Mouse (Mus musculus) kidney, embryonic 15.5 days (tissue): ENCODE measurements around the gene Msantd1. TPM values are rescaled to one million over a fixed set of nuclear protein-coding genes. Genes with fewer than 3 reads are reported as not detected.

ENCODE experiments used
- ATAC-seq: fragments of 200-750 bp; cut with Nextera tagmentation; replicated peaks from 2 replicates; pipeline ENCODE4 v1.8.0; 2017; ENCODE audit warnings: moderate TSS enrichment; ENCODE audit not compliant: low FRiP score
- H3K27ac ChIP-seq: fragments of 300-500 bp; sonication (generic); 2 replicates; pipeline ENCODE4 v1.5.1; 2015; ENCODE audit warnings: mild to moderate bottlenecking, inconsistent platforms
- H3K27me3 ChIP-seq: fragments of 300-500 bp; sonication (generic); 2 replicates; pipeline ENCODE4 v1.6.1; 2015; ENCODE audit warnings: inconsistent platforms
- H3K36me3 ChIP-seq: fragments of 300-500 bp; sonication (generic); 2 replicates; pipeline ENCODE4 v1.6.1; 2015; ENCODE audit warnings: inconsistent platforms
- H3K4me1 ChIP-seq: fragments of 300-500 bp; sonication (generic); 2 replicates; pipeline ENCODE4 v1.6.1; 2015; ENCODE audit warnings: inconsistent platforms
- H3K4me2 ChIP-seq: fragments of 300-500 bp; sonication (generic); 2 replicates; pipeline ENCODE4 v1.6.1; 2015; ENCODE audit warnings: moderate library complexity, mild to moderate bottlenecking, inconsistent platforms
- H3K4me3 ChIP-seq: fragments of 300-500 bp; sonication (generic); replicated peaks from 2 replicates; pipeline ENCODE4 v1.5.1; 2015; ENCODE audit warnings: mild to moderate bottlenecking, inconsistent platforms
- H3K9ac ChIP-seq: fragments of 300-500 bp; sonication (generic); 2 replicates; pipeline ENCODE4 v1.6.1; 2015; ENCODE audit warnings: mild to moderate bottlenecking, inconsistent platforms
- H3K9me3 ChIP-seq: fragments of 300-500 bp; sonication (generic); replicated peaks from 2 replicates; pipeline ENCODE4 v1.6.1; 2016; ENCODE audit warnings: inconsistent platforms
- WGBS: fragments of 180-500 bp; shearing (Covaris S2); methylation state at CpG from one replicate; pipeline ENCODE4 v1.1.7; 2015; ENCODE audit warnings: mixed read lengths; 5-methylcytosine and 5-hydroxymethylcytosine counted together
- polyA plus RNA-seq: library from polyadenylated mRNA; unstranded; fragments of >200 nt; fragmentation: Nextera tagmentation; extraction: Ambion mirVana; gene quantifications from 2 replicates; pipeline ENCODE4 v1.2.1, GENCODE M21; 2015

Msantd1 gene
- polyA plus RNA-seq, 1 experiment from 2014 or later: 0.68 TPM

- no peaks in the 10 kb centered on the region for H3K4me1 ChIP-seq
- no peak overlapping the region for H3K4me2 ChIP-seq
- no peak overlapping the region for H3K4me3 ChIP-seq
- WGBS: 81% methylated on average over 9 of the region's 9 CpGs
- no peak for ATAC-seq
- peaks cover 58% of the 10 kb centered on the region for H3K36me3 ChIP-seq
- no peaks in the 10 kb centered on the region for H3K27me3 ChIP-seq
- no peaks in the 10 kb centered on the region for H3K9me3 ChIP-seq
- H3K27ac ChIP-seq: no peak overlapping the region
- no peak overlapping the region for H3K9ac ChIP-seq
Measured at GRCm38 (mm10) chr5:34908726-34909633, 1.2 kb downstream of the Msantd1 start.

- no peak for ATAC-seq
- Histone ChIP-seq H3K4me1 (no peaks in the 10 kb centered on the region), H3K27ac (no peak overlapping the region), H3K9ac (no peak overlapping the region), H3K36me3 (peaks cover 49% of the 10 kb centered on the region), H3K9me3 (no peaks in the 10 kb centered on the region), H3K27me3 (no peaks in the 10 kb centered on the region), H3K4me3 (no peak overlapping the region), H3K4me2 (no peak overlapping the region)
- 97% methylated on average over 1 of the region's 1 CpGs for WGBS
Measured at GRCm38 (mm10) chr5:34909634-34910503, 2.1 kb downstream of the Msantd1 start.

GRCm38 (mm10) chr5:34910504-34910815, 2.6 kb downstream of the Msantd1 start:
- no peak overlapping the region for H3K4me2 ChIP-seq
- H3K9ac ChIP-seq: no peak overlapping the region
- no peaks in the 10 kb centered on the region for H3K9me3 ChIP-seq
- H3K27ac ChIP-seq: no peak overlapping the region
- H3K4me1 ChIP-seq: no peaks in the 10 kb centered on the region
- H3K27me3 ChIP-seq: no peaks in the 10 kb centered on the region
- no peak overlapping the region for H3K4me3 ChIP-seq
- WGBS: 91% methylated on average over 4 of the region's 4 CpGs
- ATAC-seq: no peak
- peaks cover 44% of the 10 kb centered on the region for H3K36me3 ChIP-seq

GRCm38 (mm10) chr5:34915801-34916200, 8.0 kb downstream of the Msantd1 start:
- Histone ChIP-seq H3K36me3 (0 out of 2 replicates have a peak, but pooled peaks cover 3% of the 10 kb centered on the region), H3K4me1 (no peaks in the 10 kb centered on the region), H3K9ac (no peak overlapping the region), H3K27ac (no peak overlapping the region), H3K9me3 (no peaks in the 10 kb centered on the region), H3K4me3 (no peak overlapping the region), H3K4me2 (no peak overlapping the region), H3K27me3 (no peaks in the 10 kb centered on the region)
- ATAC-seq: no peak
- WGBS: 12% methylated on average over 1 of the region's 1 CpGs

GRCm38 (mm10) chr5:34917234-34917655, 9.4 kb downstream of the Msantd1 start:
- ATAC-seq: no peak
- no peak overlapping the region for H3K9ac ChIP-seq
- H3K4me1 ChIP-seq: no peaks in the 10 kb centered on the region
- no peaks in the 10 kb centered on the region for H3K27me3 ChIP-seq
- no peaks in the 10 kb centered on the region for H3K9me3 ChIP-seq
- 67% methylated on average over 10 of the region's 10 CpGs for WGBS
- no peak overlapping the region for H3K4me3 ChIP-seq
- H3K27ac ChIP-seq: no peak overlapping the region
- no peaks in the 10 kb centered on the region; the same call in 1 of the 2 replicates for H3K36me3 ChIP-seq
- H3K4me2 ChIP-seq: no peak overlapping the region

- Histone ChIP-seq H3K4me1 (no peaks in the 10 kb centered on the region), H3K9ac (no peak overlapping the region), H3K27ac (no peak overlapping the region), H3K9me3 (no peaks in the 10 kb centered on the region), H3K4me2 (no peak overlapping the region), H3K36me3 (peaks cover 7% of the 10 kb centered on the region), H3K27me3 (no peaks in the 10 kb centered on the region), H3K4me3 (no peak overlapping the region)
- WGBS: 86% methylated on average over 3 of the region's 3 CpGs
- no peak for ATAC-seq
Measured at GRCm38 (mm10) chr5:34918785-34919184, 11.0 kb downstream of the Msantd1 start.

GRCm38 (mm10) chr5:34922531-34922930, 14.7 kb downstream of the Msantd1 start:
- 39% methylated on average over 6 of the region's 6 CpGs for WGBS

GRCm38 (mm10) chr5:34923920-34924319, 16.1 kb downstream of the Msantd1 start:
- no peak overlapping the region for H3K4me3 ChIP-seq
- no peak overlapping the region for H3K9ac ChIP-seq
- WGBS: 96% methylated on average over 4 of the region's 4 CpGs
- H3K4me2 ChIP-seq: no peak overlapping the region
- H3K4me1 ChIP-seq: no peaks in the 10 kb centered on the region
- peaks cover 14% of the 10 kb centered on the region for H3K36me3 ChIP-seq
- H3K9me3 ChIP-seq: no peaks in the 10 kb centered on the region
- no peak overlapping the region for H3K27ac ChIP-seq
- no peak for ATAC-seq
- no peaks in the 10 kb centered on the region for H3K27me3 ChIP-seq

More at GRCm38 (mm10) chr5:34922531-34922930, 14.7 kb downstream of the Msantd1 start:
- H3K4me1 ChIP-seq: no peaks in the 10 kb centered on the region
- H3K36me3 ChIP-seq: peaks cover 14% of the 10 kb centered on the region
- no peak overlapping the region for H3K4me2 ChIP-seq
- H3K9ac ChIP-seq: no peak overlapping the region
- no peak overlapping the region for H3K4me3 ChIP-seq
- H3K27ac ChIP-seq: no peak overlapping the region
- ATAC-seq: no peak
- no peaks in the 10 kb centered on the region for H3K27me3 ChIP-seq
- H3K9me3 ChIP-seq: no peaks in the 10 kb centered on the region

- no peaks in the 10 kb centered on the region for H3K9me3 ChIP-seq
- H3K9ac ChIP-seq: no peak overlapping the region
- no peak overlapping the region for H3K4me3 ChIP-seq
- peaks cover 14% of the 10 kb centered on the region for H3K36me3 ChIP-seq
- no peaks in the 10 kb centered on the region for H3K4me1 ChIP-seq
- no peaks in the 10 kb centered on the region for H3K27me3 ChIP-seq
- ATAC-seq: no peak
- H3K27ac ChIP-seq: no peak overlapping the region
- WGBS: 84% methylated on average over 7 of the region's 7 CpGs
- H3K4me2 ChIP-seq: no peak overlapping the region
Measured at GRCm38 (mm10) chr5:34924519-34924918, 16.7 kb downstream of the Msantd1 start.

- Histone ChIP-seq H3K4me3 (no peak overlapping the region), H3K27me3 (no peaks in the 10 kb centered on the region), H3K36me3 (peaks cover 14% of the 10 kb centered on the region), H3K4me2 (no peak overlapping the region), H3K9ac (no peak overlapping the region), H3K4me1 (peaks cover 21% of the 10 kb centered on the region), H3K9me3 (no peaks in the 10 kb centered on the region), H3K27ac (no peak overlapping the region)
- 91% methylated on average over 4 of the region's 4 CpGs for WGBS
- no peak for ATAC-seq
Measured at GRCm38 (mm10) chr5:34927648-34928047, 19.8 kb downstream of the Msantd1 start.

GRCm38 (mm10) chr5:34930151-34930975, 22.6 kb downstream of the Msantd1 start:
- no peaks in the 10 kb centered on the region for H3K9me3 ChIP-seq
- WGBS: 83% methylated on average over 9 of the region's 9 CpGs
- no peak overlapping the region for H3K9ac ChIP-seq
- no peak overlapping the region for H3K4me2 ChIP-seq
- 0 out of 2 replicates have a peak overlapping the region, but pooled peaks have one; percentile 85 for H3K27ac ChIP-seq
- H3K4me1 ChIP-seq: peaks cover 21% of the 10 kb centered on the region
- H3K27me3 ChIP-seq: no peaks in the 10 kb centered on the region
- H3K4me3 ChIP-seq: no peak overlapping the region
- no peak for ATAC-seq
- no peaks in the 10 kb centered on the region; the same call in 1 of the 2 replicates for H3K36me3 ChIP-seq
